Mouse (Mus musculus) lung, embryonic 14.5 days (tissue): Measurements from ENCODE around the gene Msrb3. TPM values are rescaled to one million over a fixed set of nuclear protein-coding genes. Genes with fewer than 3 reads are reported as not detected.

Experiments used
- ATAC-seq: fragments of 200-750 bp; cut with Nextera tagmentation; 2 replicates; pipeline ENCODE4 v1.8.0; 2017; ENCODE audit warnings: mild to moderate bottlenecking, moderate TSS enrichment, moderate library complexity; ENCODE audit not compliant: insufficient read depth
- DNase-seq: peaks from one replicate; pipeline ENCODE4 v3.0.0-alpha.2; 2015
- H3K27ac ChIP-seq: fragments of 300-500 bp; sonication (generic); 2 replicates; pipeline ENCODE4 v1.5.1; 2014; ENCODE audit warnings: low read depth, mild to moderate bottlenecking, moderate library complexity
- H3K27me3 ChIP-seq: fragments of 300-500 bp; sonication (generic); 2 replicates; pipeline ENCODE4 v1.6.1; 2014; ENCODE audit warnings: low read length, control low read depth; ENCODE audit not compliant: insufficient read depth
- H3K36me3 ChIP-seq: fragments of 300-500 bp; sonication (generic); 2 replicates; pipeline ENCODE4 v1.6.1; 2014; ENCODE audit warnings: control low read depth; ENCODE audit not compliant: insufficient read depth
- H3K4me1 ChIP-seq: fragments of 300-500 bp; sonication (generic); 2 replicates; pipeline ENCODE4 v1.6.1; 2014; ENCODE audit warnings: antibody characterized with exemption, control low read depth; ENCODE audit not compliant: insufficient read depth
- H3K4me2 ChIP-seq: fragments of 300-500 bp; sonication (generic); 2 replicates; pipeline ENCODE4 v1.6.1; 2014; ENCODE audit warnings: mild to moderate bottlenecking
- H3K4me3 ChIP-seq: fragments of 300-500 bp; sonication (generic); 2 replicates; pipeline ENCODE4 v1.5.1; 2014; ENCODE audit warnings: low read depth, low read length
- H3K9ac ChIP-seq: fragments of 300-500 bp; sonication (generic); 2 replicates; pipeline ENCODE4 v1.6.1; 2014
- H3K9me3 ChIP-seq: fragments of 300-500 bp; sonication (generic); 2 replicates; pipeline ENCODE4 v1.6.1; 2016; ENCODE audit warnings: low read depth, low read length, control low read depth
- CTCF ChIP-seq: IDR thresholded peaks from 2 replicates; pipeline ENCODE4 v1.5.1; 2016; ENCODE audit warnings: antibody characterized with exemption, low read depth
- whole genome bisulfite sequencing: fragments of 180-500 bp; shearing (Covaris S2); extraction: QIAGEN DNeasy Blood & Tissue Kit; methylation state at CpG from one replicate; pipeline ENCODE4 v1.1.7; 2014; 5-methylcytosine and 5-hydroxymethylcytosine counted together
- polyA plus RNA-seq: library from polyadenylated mRNA; unstranded; fragments of >200 nt; fragmentation: Nextera tagmentation; extraction: Ambion mirVana; gene quantifications from 2 replicates; pipeline ENCODE4 v1.2.1, GENCODE M21; 2014

Gene Msrb3
- polyA plus RNA-seq, 1 experiment from 2014 or later = 13.0 TPM

GRCm38 (mm10) chr10:120796749-120797148 is 102.2 kb downstream of the Msrb3 start:
- DNase-seq = no peak
- peaks cover 28% of the 10 kb centered on the region for H3K4me1 ChIP-seq
- WGBS = 74% methylated on average over 4 of the region's 4 CpGs
- no peaks in the 10 kb centered on the region for H3K9me3 ChIP-seq
- no peak for ATAC-seq
- H3K27ac ChIP-seq = no peak overlapping the region
- no peak overlapping the region for H3K4me3 ChIP-seq
- no peak overlapping the region for H3K9ac ChIP-seq
- H3K4me2 ChIP-seq = no peak overlapping the region
- H3K27me3 ChIP-seq = no peaks in the 10 kb centered on the region
- no peak for TF ChIP-seq CTCF
- no peaks in the 10 kb centered on the region for H3K36me3 ChIP-seq

- H3K4me2 ChIP-seq = peak overlapping the region; percentile 49
- no peak for TF ChIP-seq CTCF
- no peaks in the 10 kb centered on the region for H3K36me3 ChIP-seq
- H3K27me3 ChIP-seq = no peaks in the 10 kb centered on the region
- WGBS = 2% methylated on average over 13 of the region's 13 CpGs
- ATAC-seq (peak; percentile 81), DNase-seq (peak; percentile 87)
- peaks cover 21% of the 10 kb centered on the region for H3K4me1 ChIP-seq
- peak overlapping the region; percentile 59 for H3K27ac ChIP-seq
- H3K9ac ChIP-seq = no peak overlapping the region
- peak overlapping the region; percentile 15; the same call in 1 of the 2 replicates for H3K4me3 ChIP-seq
- H3K9me3 ChIP-seq = no peaks in the 10 kb centered on the region
These were observed 104.5 kb downstream of the Msrb3 start for GRCm38 (mm10) chr10:120794391-120794817.

- no peak overlapping the region for H3K4me2 ChIP-seq
- ATAC-seq (no peak), DNase-seq (no peak)
- H3K27ac ChIP-seq = peak overlapping the region; percentile 43; the same call in 1 of the 2 replicates
- no peaks in the 10 kb centered on the region for H3K36me3 ChIP-seq
- TF ChIP-seq CTCF = no peak
- no peak overlapping the region for H3K4me3 ChIP-seq
- no peak overlapping the region for H3K9ac ChIP-seq
- 53% methylated on average over 11 of the region's 11 CpGs for WGBS
- no peaks in the 10 kb centered on the region for H3K27me3 ChIP-seq
- no peaks in the 10 kb centered on the region for H3K9me3 ChIP-seq
- H3K4me1 ChIP-seq = peaks cover 21% of the 10 kb centered on the region
These were observed 106.6 kb downstream of the Msrb3 start for GRCm38 (mm10) chr10:120792191-120792765.

DNA sequence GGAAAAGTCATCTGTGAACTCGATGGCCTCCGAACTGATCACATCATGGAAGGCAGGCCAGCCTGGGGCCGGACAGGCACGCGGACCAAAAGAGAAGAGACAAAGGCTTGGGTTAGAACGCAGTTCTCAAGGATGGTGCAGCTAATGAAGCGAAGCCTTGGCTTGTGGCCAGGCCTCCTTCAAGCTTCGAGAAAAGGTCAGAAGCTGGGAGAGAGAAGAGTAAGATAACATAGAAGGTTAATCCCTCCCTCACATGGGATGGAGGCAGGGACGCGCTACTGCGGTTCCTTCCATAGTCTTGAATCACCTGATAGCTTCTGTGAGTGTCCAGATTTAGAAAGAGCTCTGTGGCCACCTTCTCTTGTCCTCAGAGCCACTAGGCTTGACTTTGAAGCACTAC is 107.5 kb downstream of the Msrb3 start:
- no peak for ATAC-seq
- Histone ChIP-seq H3K4me1 (peaks cover 24% of the 10 kb centered on the region), H3K9me3 (no peaks in the 10 kb centered on the region), H3K4me2 (no peak overlapping the region), H3K4me3 (no peak overlapping the region), H3K36me3 (no peaks in the 10 kb centered on the region), H3K27ac (no peak overlapping the region), H3K27me3 (no peaks in the 10 kb centered on the region), H3K9ac (no peak overlapping the region)
- DNase-seq = no peak
- 75% methylated on average over 11 of the region's 11 CpGs for WGBS
- TF ChIP-seq CTCF = no peak

DNA sequence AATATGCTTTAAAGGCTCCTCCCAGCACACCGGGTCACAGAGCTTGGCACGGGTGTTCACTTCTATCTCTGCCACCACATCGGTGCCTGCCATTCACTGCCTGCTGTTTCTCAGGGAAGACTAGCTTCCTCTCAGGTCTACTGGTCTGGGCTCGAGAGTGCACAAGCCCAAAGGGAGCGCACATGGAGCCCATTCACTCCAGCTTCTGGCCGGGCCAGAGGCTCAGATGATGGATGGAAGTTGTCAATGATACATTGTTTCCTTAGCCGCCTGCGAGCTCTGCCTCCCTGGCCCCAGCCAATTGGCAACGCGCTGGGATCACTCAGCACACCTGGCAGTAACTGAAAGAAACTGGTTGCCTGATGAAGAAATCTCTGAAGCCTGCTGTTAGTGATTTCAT is 111.7 kb downstream of the Msrb3 start:
- no peak overlapping the region for H3K4me2 ChIP-seq
- H3K4me3 ChIP-seq = no peak overlapping the region
- ATAC-seq (peak; percentile 44; the same call in 1 of the 2 replicates), DNase-seq (peak; percentile 38)
- no peaks in the 10 kb centered on the region for H3K9me3 ChIP-seq
- H3K27ac ChIP-seq = no peak overlapping the region
- no peaks in the 10 kb centered on the region for H3K27me3 ChIP-seq
- TF ChIP-seq CTCF = no peak
- 27% methylated on average over 10 of the region's 10 CpGs for WGBS
- 0 out of 2 replicates have a peak, but pooled peaks cover 6% of the 10 kb centered on the region for H3K4me1 ChIP-seq
- H3K9ac ChIP-seq = no peak overlapping the region
- H3K36me3 ChIP-seq = no peaks in the 10 kb centered on the region

- Histone ChIP-seq H3K4me3 (no peak overlapping the region), H3K9ac (no peak overlapping the region), H3K4me1 (0 out of 2 replicates have a peak, but pooled peaks cover 6% of the 10 kb centered on the region), H3K36me3 (no peaks in the 10 kb centered on the region), H3K27ac (no peak overlapping the region), H3K9me3 (no peaks in the 10 kb centered on the region), H3K27me3 (no peaks in the 10 kb centered on the region), H3K4me2 (no peak overlapping the region)
- TF ChIP-seq CTCF = no peak
- WGBS = 51% methylated on average over 5 of the region's 5 CpGs
- DNase-seq (no peak), ATAC-seq (no peak)
These were observed 114.4 kb downstream of the Msrb3 start for GRCm38 (mm10) chr10:120784516-120784915.

- 0 out of 2 replicates have a peak, but pooled peaks cover 6% of the 10 kb centered on the region for H3K4me1 ChIP-seq
- H3K27me3 ChIP-seq = no peaks in the 10 kb centered on the region
- no peaks in the 10 kb centered on the region for H3K9me3 ChIP-seq
- H3K36me3 ChIP-seq = no peaks in the 10 kb centered on the region
- no peak overlapping the region for H3K4me2 ChIP-seq
- 74% methylated on average over 9 of the region's 9 CpGs for WGBS
- DNase-seq (no peak), ATAC-seq (no peak)
- H3K4me3 ChIP-seq = no peak overlapping the region
- no peak overlapping the region for H3K9ac ChIP-seq
- H3K27ac ChIP-seq = no peak overlapping the region
- no peak for TF ChIP-seq CTCF
These were observed 115.5 kb downstream of the Msrb3 start for GRCm38 (mm10) chr10:120783393-120783792.
